Mouse (Mus musculus): ENCODE data around the gene Wdfy4. TPM values are rescaled to one million over a fixed set of nuclear protein-coding genes. Genes with fewer than 3 reads are reported as not detected.

The Wdfy4 gene
- polyA plus RNA-seq, 2 experiments: 0.60 to 0.89 TPM

DNA sequence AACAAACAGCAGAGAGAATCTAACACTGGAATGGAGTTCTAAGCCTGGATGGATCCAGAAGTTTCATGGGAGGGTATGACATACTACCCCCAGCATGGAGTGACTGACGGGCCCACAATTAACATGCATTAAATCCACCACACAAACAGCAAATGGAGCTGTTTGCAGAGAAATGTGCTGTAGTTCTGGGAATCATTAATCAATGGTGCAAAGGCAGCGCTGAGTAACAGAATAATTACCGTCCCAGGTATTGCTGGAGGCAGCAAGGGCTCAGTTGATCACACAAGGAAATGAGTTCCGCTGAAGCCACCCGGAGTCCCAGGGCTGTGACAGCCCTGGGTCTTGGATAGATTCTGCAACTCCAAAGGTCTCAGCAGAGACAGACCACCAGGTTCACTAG, 149.9 kb downstream of the Wdfy4 start:
- no peaks in the 10 kb centered on the region for H3K9me3 ChIP-seq (ENCODE audit: control insufficient read depth, low read length)
- no peak overlapping the region for H3K4me2 ChIP-seq (replicated peaks; ENCODE audit: low read depth, low read length, severe bottlenecking)
- no peak for TF ChIP-seq POLR2A (IDR thresholded peaks at IDR 0.05; ENCODE audit: borderline replicate concordance, extremely low read depth, insufficient read depth, insufficient read length)
- no peaks in the 10 kb centered on the region for H3K27me3 ChIP-seq (ENCODE audit: control insufficient read depth, insufficient read depth, low read length)
- no peak overlapping the region for H3K27ac ChIP-seq (replicated peaks; ENCODE audit: low read depth, low read length)
- DNase-seq (ENCODE audit: low spot score) (no peak), ATAC-seq (ENCODE audit: low FRiP score, low read depth) (no peak)
- H3K4me1 ChIP-seq (ENCODE audit: control insufficient read depth, insufficient read depth, low read length): peaks cover 6% of the 10 kb centered on the region
- H3K36me3 ChIP-seq (ENCODE audit: control insufficient read depth, insufficient read depth, low read length): no peaks in the 10 kb centered on the region
- WGBS: 22% methylated on average over 5 of the region's 5 CpGs
- H3K9ac ChIP-seq (ENCODE audit: low read depth, low read length, severe bottlenecking): no peak overlapping the region
- no peak overlapping the region for H3K4me3 ChIP-seq (replicated peaks; ENCODE audit: low read length)

DNA sequence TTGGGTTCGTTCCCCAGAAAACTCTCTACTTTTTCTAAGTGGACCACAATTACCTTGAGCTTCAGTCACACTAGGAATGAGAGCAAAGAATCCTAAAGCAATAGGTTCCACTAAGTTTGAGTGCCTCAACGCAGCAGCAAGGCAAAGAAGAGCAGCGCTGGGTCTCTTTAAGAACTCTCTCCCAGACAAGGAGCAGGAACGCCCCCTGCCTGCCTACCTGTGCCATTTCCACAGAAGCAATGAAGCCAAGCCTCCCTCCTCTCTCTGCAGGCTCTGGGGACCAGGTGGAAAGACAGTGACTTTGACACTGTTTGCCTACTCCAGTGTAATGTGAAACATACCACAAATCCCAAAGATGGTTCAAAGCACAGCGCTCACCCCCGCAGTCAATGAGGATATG, 151.9 kb downstream of the Wdfy4 start:
- no peaks in the 10 kb centered on the region for H3K36me3 ChIP-seq (ENCODE audit: control insufficient read depth, insufficient read depth, low read length)
- ATAC-seq (ENCODE audit: low FRiP score, low read depth): no peak
- no peak overlapping the region for H3K4me2 ChIP-seq (replicated peaks; ENCODE audit: low read depth, low read length, severe bottlenecking)
- no peak overlapping the region for H3K27ac ChIP-seq (replicated peaks; ENCODE audit: low read depth, low read length)
- WGBS: 36% methylated on average over 6 of the region's 6 CpGs
- peak; percentile 62 for DNase-seq (ENCODE audit: low spot score)
- no peak overlapping the region for H3K4me3 ChIP-seq (replicated peaks; ENCODE audit: low read length)
- no peaks in the 10 kb centered on the region for H3K9me3 ChIP-seq (ENCODE audit: control insufficient read depth, low read length)
- H3K4me1 ChIP-seq (ENCODE audit: control insufficient read depth, insufficient read depth, low read length): peaks cover 6% of the 10 kb centered on the region
- H3K27me3 ChIP-seq (ENCODE audit: control insufficient read depth, insufficient read depth, low read length): no peaks in the 10 kb centered on the region
- H3K9ac ChIP-seq (ENCODE audit: low read depth, low read length, severe bottlenecking): no peak overlapping the region
- TF ChIP-seq POLR2A (IDR thresholded peaks at IDR 0.05; ENCODE audit: borderline replicate concordance, extremely low read depth, insufficient read depth, insufficient read length): no peak

DNA sequence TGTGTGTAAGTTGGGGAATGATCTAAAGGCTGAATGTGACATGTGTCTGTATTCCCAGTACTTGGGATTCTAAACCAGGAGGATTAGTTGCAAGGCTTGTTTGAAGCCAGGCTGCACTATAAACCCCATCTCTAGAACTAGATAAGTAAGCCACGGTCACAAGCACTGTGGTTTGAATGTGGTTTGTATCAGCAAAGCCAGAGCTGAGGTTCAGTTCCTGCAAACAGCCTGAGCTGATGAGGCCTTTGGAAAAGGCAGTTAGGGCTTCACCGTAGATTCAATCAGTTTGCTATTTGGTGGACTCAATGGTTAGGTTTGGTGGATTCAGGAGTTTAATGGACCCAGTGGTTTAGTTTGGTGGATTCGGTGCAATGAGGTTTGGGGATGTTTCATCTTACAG, 154.5 kb downstream of the Wdfy4 start:
- WGBS: 59% methylated on average over 3 of the region's 3 CpGs
- H3K4me3 ChIP-seq (replicated peaks; ENCODE audit: low read length): no peak overlapping the region
- DNase-seq (ENCODE audit: low spot score) (no peak), ATAC-seq (ENCODE audit: low FRiP score, low read depth) (no peak)
- H3K36me3 ChIP-seq (ENCODE audit: control insufficient read depth, insufficient read depth, low read length): no peaks in the 10 kb centered on the region
- TF ChIP-seq POLR2A (IDR thresholded peaks at IDR 0.05; ENCODE audit: borderline replicate concordance, extremely low read depth, insufficient read depth, insufficient read length): no peak
- H3K27me3 ChIP-seq (ENCODE audit: control insufficient read depth, insufficient read depth, low read length): no peaks in the 10 kb centered on the region
- peaks cover 8% of the 10 kb centered on the region for H3K4me1 ChIP-seq (ENCODE audit: control insufficient read depth, insufficient read depth, low read length)
- no peaks in the 10 kb centered on the region for H3K9me3 ChIP-seq (ENCODE audit: control insufficient read depth, low read length)
- no peak overlapping the region for H3K27ac ChIP-seq (replicated peaks; ENCODE audit: low read depth, low read length)
- H3K4me2 ChIP-seq (replicated peaks; ENCODE audit: low read depth, low read length, severe bottlenecking): no peak overlapping the region
- H3K9ac ChIP-seq (ENCODE audit: low read depth, low read length, severe bottlenecking): no peak overlapping the region

DNA sequence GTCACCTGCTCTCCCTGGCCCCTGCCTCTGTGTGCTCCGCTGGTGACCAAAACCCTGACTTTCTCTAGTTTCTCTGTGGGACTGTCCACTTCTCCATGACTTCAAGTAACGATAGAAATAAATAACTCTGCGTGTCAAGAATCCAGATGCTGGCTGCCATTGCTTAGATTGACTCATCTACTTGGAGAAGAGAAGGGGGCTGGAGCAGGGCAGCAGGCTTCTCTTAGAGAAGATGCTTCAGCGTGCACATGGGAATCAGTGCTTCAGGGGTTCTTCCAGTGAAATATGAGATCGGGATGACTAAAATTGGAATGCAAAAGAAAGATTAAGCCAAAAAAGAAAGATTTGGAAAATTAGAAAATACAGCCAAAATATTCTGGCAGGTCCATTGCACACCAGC, 165.7 kb downstream of the Wdfy4 start:
- no peak overlapping the region for H3K27ac ChIP-seq (replicated peaks; ENCODE audit: low read depth, low read length)
- WGBS: 74% methylated on average over 5 of the region's 5 CpGs
- no peaks in the 10 kb centered on the region for H3K4me1 ChIP-seq (ENCODE audit: control insufficient read depth, insufficient read depth, low read length)
- H3K9ac ChIP-seq (ENCODE audit: low read depth, low read length, severe bottlenecking): no peak overlapping the region
- H3K27me3 ChIP-seq (ENCODE audit: control insufficient read depth, insufficient read depth, low read length): no peaks in the 10 kb centered on the region
- H3K9me3 ChIP-seq (ENCODE audit: control insufficient read depth, low read length): no peaks in the 10 kb centered on the region
- ATAC-seq (ENCODE audit: low FRiP score, low read depth): no peak
- H3K36me3 ChIP-seq (ENCODE audit: control insufficient read depth, insufficient read depth, low read length): no peaks in the 10 kb centered on the region
- H3K4me2 ChIP-seq (replicated peaks; ENCODE audit: low read depth, low read length, severe bottlenecking): no peak overlapping the region
- no peak for TF ChIP-seq POLR2A (IDR thresholded peaks at IDR 0.05; ENCODE audit: borderline replicate concordance, extremely low read depth, insufficient read depth, insufficient read length)
- peak; percentile 26 for DNase-seq (ENCODE audit: low spot score)
- H3K4me3 ChIP-seq (replicated peaks; ENCODE audit: low read length): no peak overlapping the region

DNA sequence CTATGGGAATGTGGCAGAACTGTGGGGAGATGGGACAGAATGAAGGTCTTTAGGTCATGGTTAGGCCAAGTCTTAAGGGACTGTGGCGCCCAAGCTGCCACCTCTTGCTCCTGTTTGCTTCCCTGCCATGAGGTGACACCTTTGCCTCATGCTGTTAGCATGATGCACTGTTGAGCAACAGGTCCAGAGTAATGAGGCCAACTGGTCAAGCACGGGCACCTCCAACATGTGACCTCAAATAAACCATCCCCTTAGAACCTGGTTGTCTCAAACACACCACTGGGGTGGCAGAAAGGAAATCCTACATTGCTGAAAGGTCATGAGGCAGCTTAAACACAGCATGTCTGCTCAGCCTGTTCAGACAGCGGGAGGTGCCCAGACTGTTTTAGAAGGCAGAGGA, 166.3 kb downstream of the Wdfy4 start:
- H3K4me1 ChIP-seq (ENCODE audit: control insufficient read depth, insufficient read depth, low read length): no peaks in the 10 kb centered on the region
- no peak overlapping the region for H3K4me3 ChIP-seq (replicated peaks; ENCODE audit: low read length)
- TF ChIP-seq POLR2A (IDR thresholded peaks at IDR 0.05; ENCODE audit: borderline replicate concordance, extremely low read depth, insufficient read depth, insufficient read length): no peak
- no peak for ATAC-seq (ENCODE audit: low FRiP score, low read depth)
- H3K4me2 ChIP-seq (replicated peaks; ENCODE audit: low read depth, low read length, severe bottlenecking): no peak overlapping the region
- no peaks in the 10 kb centered on the region for H3K36me3 ChIP-seq (ENCODE audit: control insufficient read depth, insufficient read depth, low read length)
- no peaks in the 10 kb centered on the region for H3K9me3 ChIP-seq (ENCODE audit: control insufficient read depth, low read length)
- H3K27ac ChIP-seq (replicated peaks; ENCODE audit: low read depth, low read length): no peak overlapping the region
- no peak overlapping the region for H3K9ac ChIP-seq (ENCODE audit: low read depth, low read length, severe bottlenecking)
- 78% methylated on average over 3 of the region's 3 CpGs for WGBS
- no peaks in the 10 kb centered on the region for H3K27me3 ChIP-seq (ENCODE audit: control insufficient read depth, insufficient read depth, low read length)
- no peak for DNase-seq (ENCODE audit: low spot score)

DNA sequence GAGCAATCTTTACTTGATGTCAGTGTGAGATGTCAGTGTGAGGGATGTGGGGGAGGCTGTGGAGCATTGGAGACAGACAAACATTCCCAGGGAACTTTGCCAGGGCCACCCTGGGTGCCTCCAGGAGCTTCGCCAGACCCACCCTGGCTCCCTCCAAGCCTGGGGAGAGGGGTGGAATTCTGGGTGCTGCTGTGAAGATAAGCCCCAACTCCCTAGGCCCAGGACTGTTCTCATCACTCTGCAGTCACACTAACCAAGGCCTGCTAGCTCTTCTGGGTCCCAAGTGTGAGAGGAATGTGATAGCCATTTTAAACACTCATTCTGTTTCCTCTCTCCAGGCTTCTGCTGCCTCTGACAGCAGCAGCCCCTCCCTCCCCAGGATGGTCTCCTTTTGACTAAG, 177.7 kb downstream of the Wdfy4 start:
- Histone ChIP-seq H3K36me3 (ENCODE audit: control insufficient read depth, insufficient read depth, low read length) (no peaks in the 10 kb centered on the region), H3K27me3 (ENCODE audit: control insufficient read depth, insufficient read depth, low read length) (no peaks in the 10 kb centered on the region), H3K9me3 (ENCODE audit: control insufficient read depth, low read length) (no peaks in the 10 kb centered on the region), H3K4me1 (ENCODE audit: control insufficient read depth, insufficient read depth, low read length) (no peaks in the 10 kb centered on the region), H3K4me2 (replicated peaks; ENCODE audit: low read depth, low read length, severe bottlenecking) (no peak overlapping the region), H3K27ac (replicated peaks; ENCODE audit: low read depth, low read length) (no peak overlapping the region), H3K4me3 (replicated peaks; ENCODE audit: low read length) (no peak overlapping the region), H3K9ac (ENCODE audit: low read depth, low read length, severe bottlenecking) (no peak overlapping the region)
- TF ChIP-seq POLR2A (IDR thresholded peaks at IDR 0.05; ENCODE audit: borderline replicate concordance, extremely low read depth, insufficient read depth, insufficient read length): no peak
- 82% methylated on average over 1 of the region's 1 CpGs for WGBS
- DNase-seq (ENCODE audit: low spot score): no peak
- no peak for ATAC-seq (ENCODE audit: low FRiP score, low read depth)

Measured in limb, embryonic 14.5 days (tissue).